Mouse (Mus musculus): Measurements from ENCODE around the gene Lhfp. TPM values are rescaled to one million over a fixed set of nuclear protein-coding genes. Genes with fewer than 3 reads are reported as not detected.

Gene Lhfp
- total RNA-seq, 2 experiments from 2014 or later: 1.4 TPM; not detected in 1

- no peak for ATAC-seq (replicated peaks; ENCODE audit: low FRiP score, poor library complexity, severe bottlenecking)
Observed at GRCm38 (mm10) chr3:53148751-53149150, 107.4 kb downstream of the Lhfp start.

- no peak for ATAC-seq (replicated peaks; ENCODE audit: low FRiP score, poor library complexity, severe bottlenecking)
Observed at GRCm38 (mm10) chr3:53149625-53150320, 108.4 kb downstream of the Lhfp start.

GRCm38 (mm10) chr3:53151081-53151480 is 109.8 kb downstream of the Lhfp start:
- no peak for ATAC-seq (replicated peaks; ENCODE audit: low FRiP score, poor library complexity, severe bottlenecking)

GRCm38 (mm10) chr3:53151607-53152006 is 110.3 kb downstream of the Lhfp start:
- no peak for ATAC-seq (replicated peaks; ENCODE audit: low FRiP score, poor library complexity, severe bottlenecking)

- no peak for ATAC-seq (replicated peaks; ENCODE audit: low FRiP score, poor library complexity, severe bottlenecking)
Observed at GRCm38 (mm10) chr3:53161963-53162362, 120.6 kb downstream of the Lhfp start.

GRCm38 (mm10) chr3:53165281-53165680 is 124.0 kb downstream of the Lhfp start:
- ATAC-seq (replicated peaks; ENCODE audit: low FRiP score, poor library complexity, severe bottlenecking): no peak

GRCm38 (mm10) chr3:53166001-53166400 is 124.7 kb downstream of the Lhfp start:
- ATAC-seq (replicated peaks; ENCODE audit: low FRiP score, poor library complexity, severe bottlenecking): no peak

- no peak for ATAC-seq (replicated peaks; ENCODE audit: low FRiP score, poor library complexity, severe bottlenecking)
Observed at GRCm38 (mm10) chr3:53169486-53169885, 128.2 kb downstream of the Lhfp start.

GRCm38 (mm10) chr3:53173310-53174063 is 132.2 kb downstream of the Lhfp start:
- ATAC-seq (replicated peaks; ENCODE audit: low FRiP score, poor library complexity, severe bottlenecking): no peak

GRCm38 (mm10) chr3:53179936-53180335 is 138.6 kb downstream of the Lhfp start:
- no peak for ATAC-seq (replicated peaks; ENCODE audit: low FRiP score, poor library complexity, severe bottlenecking)

- no peak for ATAC-seq (replicated peaks; ENCODE audit: low FRiP score, poor library complexity, severe bottlenecking)
Observed at GRCm38 (mm10) chr3:53185439-53185838, 144.1 kb downstream of the Lhfp start.

- no peak for ATAC-seq (replicated peaks; ENCODE audit: low FRiP score, poor library complexity, severe bottlenecking)
Observed at GRCm38 (mm10) chr3:53193441-53193840, 152.1 kb downstream of the Lhfp start.

GRCm38 (mm10) chr3:53195666-53196107 is 154.4 kb downstream of the Lhfp start:
- ATAC-seq (replicated peaks; ENCODE audit: low FRiP score, poor library complexity, severe bottlenecking): no peak

GRCm38 (mm10) chr3:53200175-53200574 is 158.8 kb downstream of the Lhfp start:
- ATAC-seq (replicated peaks; ENCODE audit: low FRiP score, poor library complexity, severe bottlenecking): no peak

GRCm38 (mm10) chr3:53200853-53201252 is 159.5 kb downstream of the Lhfp start:
- no peak for ATAC-seq (replicated peaks; ENCODE audit: low FRiP score, poor library complexity, severe bottlenecking)

- no peak for ATAC-seq (replicated peaks; ENCODE audit: low FRiP score, poor library complexity, severe bottlenecking)
Observed at GRCm38 (mm10) chr3:53201670-53202069, 160.3 kb downstream of the Lhfp start.

- no peak for ATAC-seq (replicated peaks; ENCODE audit: low FRiP score, poor library complexity, severe bottlenecking)
Observed at GRCm38 (mm10) chr3:53202184-53202583, 160.9 kb downstream of the Lhfp start.

- no peak for ATAC-seq (replicated peaks; ENCODE audit: low FRiP score, poor library complexity, severe bottlenecking)
Observed at GRCm38 (mm10) chr3:53202698-53203097, 161.4 kb downstream of the Lhfp start.

- no peak for ATAC-seq (replicated peaks; ENCODE audit: low FRiP score, poor library complexity, severe bottlenecking)
Observed at GRCm38 (mm10) chr3:53203656-53204055, 162.3 kb downstream of the Lhfp start.

- ATAC-seq (replicated peaks; ENCODE audit: low FRiP score, poor library complexity, severe bottlenecking): no peak
Observed at GRCm38 (mm10) chr3:53204348-53204984, 163.1 kb downstream of the Lhfp start.

GRCm38 (mm10) chr3:53204985-53205365 is 163.6 kb downstream of the Lhfp start:
- ATAC-seq (replicated peaks; ENCODE audit: low FRiP score, poor library complexity, severe bottlenecking): no peak

Measured in erythroid progenitor cell, adult 5-6 weeks (primary cell).